Mouse (Mus musculus): ENCODE results near the gene Ndufs3. TPM values are rescaled to one million over a fixed set of nuclear protein-coding genes. Genes with fewer than 3 reads are reported as not detected.

The Ndufs3 gene
- polyA plus RNA-seq, 1 experiment from 2014 or later: 199 TPM

- 72% methylated on average over 5 of the region's 5 CpGs for WGBS (ENCODE audit: insufficient replicate concordance)
- Histone ChIP-seq H3K9me3 (ENCODE audit: low read length) (no peaks in the 10 kb centered on the region), H3K27ac (ENCODE audit: low read depth) (peak overlapping the region; percentile 92), H3K4me1 (ENCODE audit: insufficient read depth) (peaks cover 23% of the 10 kb centered on the region), H3K9ac (replicated peaks) (no peak overlapping the region), H3K4me3 (ENCODE audit: low read depth, low read length) (peak overlapping the region; percentile 81), H3K4me2 (ENCODE audit: low read depth, low read length) (peak overlapping the region; percentile 89), H3K36me3 (replicated peaks; ENCODE audit: insufficient read depth, low read length) (peaks cover 30% of the 10 kb centered on the region), H3K27me3 (ENCODE audit: insufficient read depth, low read length) (no peaks in the 10 kb centered on the region)
- TF ChIP-seq CTCF (IDR thresholded peaks at IDR 0.05; ENCODE audit: low read depth): no peak
- peak; percentile 50; the same call in 1 of the 2 replicates for TF ChIP-seq EP300 (IDR thresholded peaks at IDR 0.05; ENCODE audit: low read depth)
- peak; percentile 5; the same call in 1 of the 2 replicates for ATAC-seq
- DNase-seq: no peak
Observed at GRCm38 (mm10) chr2:90848331-90848730, 56.3 kb downstream of the Ndufs3 start.

DNA sequence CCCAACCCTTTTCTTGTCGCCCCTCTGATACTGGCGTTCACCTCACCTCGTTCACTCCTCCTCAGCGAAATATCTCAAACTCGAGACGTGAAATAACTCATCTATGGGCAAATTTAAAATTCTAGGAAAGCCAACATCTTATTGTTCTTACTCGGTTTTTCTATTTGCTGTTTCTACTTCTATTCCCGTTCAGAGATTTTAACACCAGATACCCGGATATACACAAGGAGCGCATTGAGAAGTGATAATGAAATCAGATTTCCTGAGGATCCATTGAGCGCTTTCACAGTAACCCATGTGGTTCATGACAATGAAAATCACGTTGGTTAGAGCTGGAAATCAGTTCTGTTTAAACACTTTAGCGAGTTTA, 57.0 kb downstream of the Ndufs3 start:
- under 1% methylated on average over 13 of the region's 13 CpGs for WGBS (ENCODE audit: insufficient replicate concordance)
- DNase-seq: no peak
- Histone ChIP-seq H3K27me3 (ENCODE audit: insufficient read depth, low read length) (no peaks in the 10 kb centered on the region), H3K4me3 (ENCODE audit: low read depth, low read length) (peak overlapping the region; percentile 81), H3K4me2 (ENCODE audit: low read depth, low read length) (peak overlapping the region; percentile 89), H3K4me1 (ENCODE audit: insufficient read depth) (peaks cover 23% of the 10 kb centered on the region), H3K27ac (ENCODE audit: low read depth) (peak overlapping the region; percentile 92), H3K9me3 (ENCODE audit: low read length) (no peaks in the 10 kb centered on the region), H3K9ac (replicated peaks) (peak overlapping the region; percentile 89), H3K36me3 (replicated peaks; ENCODE audit: insufficient read depth, low read length) (peaks cover 24% of the 10 kb centered on the region)
- no peak for ATAC-seq
- TF ChIP-seq CTCF (IDR thresholded peaks at IDR 0.05; ENCODE audit: low read depth) (no peak), EP300 (IDR thresholded peaks at IDR 0.05; ENCODE audit: low read depth) (no peak)

- no peaks in the 10 kb centered on the region for H3K9me3 ChIP-seq (ENCODE audit: low read length)
- peak within 1 kb of the TSS; percentile 92 for H3K27ac ChIP-seq (ENCODE audit: low read depth)
- no peaks in the 10 kb centered on the region for H3K27me3 ChIP-seq (ENCODE audit: insufficient read depth, low read length)
- H3K4me3 ChIP-seq (ENCODE audit: low read depth, low read length): peak within 1 kb of the TSS; percentile 81
- no peak for TF ChIP-seq CTCF (IDR thresholded peaks at IDR 0.05; ENCODE audit: low read depth)
- no peak for TF ChIP-seq EP300 (IDR thresholded peaks at IDR 0.05; ENCODE audit: low read depth)
- H3K36me3 ChIP-seq (replicated peaks; ENCODE audit: insufficient read depth, low read length): peaks cover 18% of the 10 kb centered on the region
- ATAC-seq (peak; percentile 93), DNase-seq (peak; percentile 99)
- H3K9ac ChIP-seq (replicated peaks): peak within 1 kb of the TSS; percentile 89
- H3K4me1 ChIP-seq (ENCODE audit: insufficient read depth): peaks cover 23% of the 10 kb centered on the region
- H3K4me2 ChIP-seq (ENCODE audit: low read depth, low read length): peak within 1 kb of the TSS; percentile 89
- 0% methylated on average over 64 of the region's 67 CpGs for whole genome bisulfite sequencing (ENCODE audit: insufficient replicate concordance)
Observed at GRCm38 (mm10) chr2:90846955-90847680, 57.5 kb downstream of the Ndufs3 start, which contains the start of gene Mtch2. Mtch2 (plus strand) TSS chr2:90847155.

GRCm38 (mm10) chr2:90846597-90846954, 58.1 kb downstream of the Ndufs3 start:
- no peak for TF ChIP-seq CTCF (IDR thresholded peaks at IDR 0.05; ENCODE audit: low read depth)
- TF ChIP-seq EP300 (IDR thresholded peaks at IDR 0.05; ENCODE audit: low read depth): no peak
- no peak for DNase-seq
- 2% methylated on average over 8 of the region's 8 CpGs for WGBS (ENCODE audit: insufficient replicate concordance)
- peak overlapping the region; percentile 89 for H3K4me2 ChIP-seq (ENCODE audit: low read depth, low read length)
- peak overlapping the region; percentile 52 for H3K9ac ChIP-seq (replicated peaks)
- H3K27me3 ChIP-seq (ENCODE audit: insufficient read depth, low read length): no peaks in the 10 kb centered on the region
- peak; percentile 24 for ATAC-seq
- peaks cover 23% of the 10 kb centered on the region for H3K4me1 ChIP-seq (ENCODE audit: insufficient read depth)
- peak overlapping the region; percentile 82 for H3K27ac ChIP-seq (ENCODE audit: low read depth)
- H3K36me3 ChIP-seq (replicated peaks; ENCODE audit: insufficient read depth, low read length): peaks cover 14% of the 10 kb centered on the region
- peak overlapping the region; percentile 81 for H3K4me3 ChIP-seq (ENCODE audit: low read depth, low read length)
- no peaks in the 10 kb centered on the region for H3K9me3 ChIP-seq (ENCODE audit: low read length)

DNA sequence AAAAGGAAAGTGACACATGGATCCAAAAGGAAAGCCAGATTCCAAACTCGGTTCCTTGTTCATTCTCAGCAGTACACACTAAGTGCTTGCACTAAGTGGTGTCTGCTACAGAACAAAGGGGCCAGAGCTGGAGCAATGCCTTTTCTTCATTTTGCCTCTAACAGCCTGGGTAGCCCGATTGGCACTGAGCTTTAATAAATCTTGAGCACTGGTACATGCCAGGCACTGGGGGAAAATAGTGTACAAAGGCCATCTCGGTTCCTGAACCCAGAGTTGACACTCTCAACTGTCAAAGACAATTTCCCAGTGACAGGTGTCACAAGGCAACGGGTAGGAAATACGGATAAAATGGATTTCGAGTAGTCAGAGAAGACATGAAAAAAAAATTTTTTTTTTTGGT, 58.5 kb downstream of the Ndufs3 start:
- Histone ChIP-seq H3K9ac (replicated peaks) (peak overlapping the region; percentile 52), H3K27ac (ENCODE audit: low read depth) (peak overlapping the region; percentile 82), H3K36me3 (replicated peaks; ENCODE audit: insufficient read depth, low read length) (peaks cover 11% of the 10 kb centered on the region), H3K4me3 (ENCODE audit: low read depth, low read length) (peak overlapping the region; percentile 81), H3K4me1 (ENCODE audit: insufficient read depth) (peaks cover 23% of the 10 kb centered on the region), H3K4me2 (ENCODE audit: low read depth, low read length) (peak overlapping the region; percentile 89), H3K9me3 (ENCODE audit: low read length) (no peaks in the 10 kb centered on the region), H3K27me3 (ENCODE audit: insufficient read depth, low read length) (no peaks in the 10 kb centered on the region)
- DNase-seq (peak; percentile 17), ATAC-seq (no peak)
- no peak for TF ChIP-seq EP300 (IDR thresholded peaks at IDR 0.05; ENCODE audit: low read depth)
- no peak for TF ChIP-seq CTCF (IDR thresholded peaks at IDR 0.05; ENCODE audit: low read depth)
- WGBS (ENCODE audit: insufficient replicate concordance): 55% methylated on average over 6 of the region's 6 CpGs

DNA sequence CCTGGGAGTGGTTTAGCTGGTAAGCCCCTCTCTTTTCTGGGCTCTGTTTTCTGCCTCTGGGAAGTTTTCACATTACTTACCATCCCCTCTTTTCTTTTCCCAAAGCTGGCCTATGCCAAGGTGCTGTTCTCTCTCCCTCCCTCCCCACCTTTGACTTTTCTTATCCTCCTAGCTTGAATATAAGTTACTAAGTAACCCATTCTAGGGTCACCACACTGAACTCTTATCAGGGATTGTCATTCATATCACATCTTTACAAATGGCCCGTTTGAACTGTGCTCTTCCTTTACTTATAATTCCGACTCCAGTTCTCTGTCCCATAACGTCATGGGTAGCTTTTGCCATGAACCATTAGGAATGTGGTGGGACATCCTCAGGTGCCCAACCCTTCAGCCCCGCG, 59.4 kb downstream of the Ndufs3 start:
- Histone ChIP-seq H3K4me3 (ENCODE audit: low read depth, low read length) (no peak overlapping the region), H3K9ac (replicated peaks) (no peak overlapping the region), H3K36me3 (replicated peaks; ENCODE audit: insufficient read depth, low read length) (peaks cover 2% of the 10 kb centered on the region; the same call in 1 of the 2 replicates), H3K27me3 (ENCODE audit: insufficient read depth, low read length) (no peaks in the 10 kb centered on the region), H3K27ac (ENCODE audit: low read depth) (no peak overlapping the region), H3K4me2 (ENCODE audit: low read depth, low read length) (no peak overlapping the region), H3K9me3 (ENCODE audit: low read length) (no peaks in the 10 kb centered on the region), H3K4me1 (ENCODE audit: insufficient read depth) (peaks cover 23% of the 10 kb centered on the region)
- ATAC-seq (no peak), DNase-seq (no peak)
- TF ChIP-seq CTCF (IDR thresholded peaks at IDR 0.05; ENCODE audit: low read depth): no peak
- TF ChIP-seq EP300 (IDR thresholded peaks at IDR 0.05; ENCODE audit: low read depth): no peak
- WGBS (ENCODE audit: insufficient replicate concordance): 62% methylated on average over 5 of the region's 5 CpGs

Other genes starting within 250 kb of the Ndufs3 start
- 9.0 and 10.2 TPM in 2 replicates for gene Nup160, start 227.6 kb downstream of the Ndufs3 start, polyA plus RNA-seq (2015; fragmentation: Nextera tagmentation; extraction: Ambion mirVana)
- gene Fnbp4, start 159.5 kb downstream of the Ndufs3 start, polyA plus RNA-seq (2015; fragmentation: Nextera tagmentation; extraction: Ambion mirVana): 12.7 and 16.8 TPM in 2 replicates
- 0.06 TPM in 1 of 2 replicates, not detected in the other for gene Agbl2, start 122.1 kb downstream of the Ndufs3 start, polyA plus RNA-seq (2015; fragmentation: Nextera tagmentation; extraction: Ambion mirVana)
- gene Mtch2, start 57.7 kb downstream of the Ndufs3 start, polyA plus RNA-seq (2015; fragmentation: Nextera tagmentation; extraction: Ambion mirVana): 182 and 184 TPM in 2 replicates
- 2.9 and 3.1 TPM in 2 replicates for gene C1qtnf4, start 19.0 kb downstream of the Ndufs3 start, polyA plus RNA-seq (2015; fragmentation: Nextera tagmentation; extraction: Ambion mirVana)
- 8.7 and 9.8 TPM in 2 replicates for gene Kbtbd4, start 87 bp downstream of the Ndufs3 start, polyA plus RNA-seq (2015; fragmentation: Nextera tagmentation; extraction: Ambion mirVana)
- gene Celf1, start 35.6 kb upstream of the Ndufs3 start, polyA plus RNA-seq (2015; fragmentation: Nextera tagmentation; extraction: Ambion mirVana): 26.0 and 29.4 TPM in 2 replicates
- gene Rapsn, start 130.8 kb upstream of the Ndufs3 start, polyA plus RNA-seq (2015; fragmentation: Nextera tagmentation; extraction: Ambion mirVana): 1.6 and 1.8 TPM in 2 replicates
- 109 and 112 TPM in 2 replicates for gene Psmc3, start 149.2 kb upstream of the Ndufs3 start, polyA plus RNA-seq (2015; fragmentation: Nextera tagmentation; extraction: Ambion mirVana)
- 7.2 TPM in 2 replicates for gene Slc39a13, start 165.6 kb upstream of the Ndufs3 start, polyA plus RNA-seq (2015; fragmentation: Nextera tagmentation; extraction: Ambion mirVana)
- gene Spi1, start 177.6 kb upstream of the Ndufs3 start, polyA plus RNA-seq (2015; fragmentation: Nextera tagmentation; extraction: Ambion mirVana): 31.7 and 35.5 TPM in 2 replicates
- 0.04 TPM in 2 replicates for gene Mybpc3, start 213.3 kb upstream of the Ndufs3 start, polyA plus RNA-seq (2015; fragmentation: Nextera tagmentation; extraction: Ambion mirVana)

Measured in liver, postnatal 0 days (tissue).